Mouse (Mus musculus) heart, postnatal 36 days (tissue): Measurements from ENCODE around the gene Otud7b. TPM values are rescaled to one million over a fixed set of nuclear protein-coding genes. Genes with fewer than 3 reads are reported as not detected.
A peak's percentile ranks its signal among the peaks of the same experiment; 100 is the strongest.

Experiments used
- DNase-seq, 2 experiments: peaks; one replicate each; pipeline ENCODE4 v3.0.0; 2021 to 2022
- intact Hi-C: fragments of 180-260 bp; cut with DNase I; formaldehyde crosslinking; loops from one replicate; pipeline ENCODE4 v1.15.1; 2025
- total RNA-seq, 2 experiments: library from RNA; stranded (reverse); gene quantifications; 2 replicates each; pipeline ENCODE4 v1.2.3; 2021

The Otud7b gene
- 10 to 100 TPM; 56.7 to 67.6 TPM for total RNA-seq

DNA sequence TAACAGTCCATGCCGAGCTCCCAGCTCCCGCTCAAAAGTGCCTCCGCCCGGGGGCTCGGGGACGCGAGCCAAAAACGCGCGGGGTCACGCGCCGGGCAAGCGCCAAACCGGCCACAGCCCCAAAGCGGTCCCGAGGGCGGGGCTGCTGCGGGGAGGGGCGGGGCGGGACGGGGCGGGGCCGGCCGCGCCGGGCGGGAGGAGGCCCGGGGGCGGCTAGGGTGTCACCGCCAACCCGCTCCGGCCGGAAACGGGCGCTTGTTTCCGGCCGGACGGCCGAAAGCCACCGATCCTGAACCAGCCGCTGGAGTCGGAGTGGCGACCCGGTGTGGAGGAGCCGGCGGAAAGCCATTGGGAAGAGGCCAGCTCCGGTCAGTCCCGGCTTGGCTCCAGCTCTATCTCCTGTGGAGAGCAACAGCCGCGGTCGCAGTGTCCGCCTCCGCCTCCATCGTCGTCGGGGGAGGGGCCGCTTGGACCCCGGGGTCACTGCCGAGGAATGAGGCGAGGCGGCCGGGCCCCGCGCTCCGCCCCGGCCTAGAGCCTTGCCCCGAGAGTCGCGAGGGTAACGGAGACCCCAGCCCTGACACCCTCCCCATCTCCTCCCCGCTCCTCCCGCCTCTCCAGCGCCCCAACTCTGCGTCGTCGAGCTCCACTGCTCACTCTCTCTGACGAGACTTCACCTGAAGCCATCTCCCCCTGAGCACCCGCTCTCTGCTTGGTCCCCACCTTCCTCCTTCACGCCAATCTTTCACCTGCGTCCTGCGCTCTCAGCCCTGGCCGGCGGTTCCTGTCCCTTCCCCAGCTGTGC, at the start of gene Otud7b:
TSS of gene Otud7b (plus strand) at position 267 of the 805 bp plus-strand sequence.
- intact Hi-C loops = loop anchor here (2.0 kb wide), 1 partner anchor 46 kb away; the partner anchor contains the start of gene Vps45
- DNase-seq = peak; percentile 81 to 88

DNA sequence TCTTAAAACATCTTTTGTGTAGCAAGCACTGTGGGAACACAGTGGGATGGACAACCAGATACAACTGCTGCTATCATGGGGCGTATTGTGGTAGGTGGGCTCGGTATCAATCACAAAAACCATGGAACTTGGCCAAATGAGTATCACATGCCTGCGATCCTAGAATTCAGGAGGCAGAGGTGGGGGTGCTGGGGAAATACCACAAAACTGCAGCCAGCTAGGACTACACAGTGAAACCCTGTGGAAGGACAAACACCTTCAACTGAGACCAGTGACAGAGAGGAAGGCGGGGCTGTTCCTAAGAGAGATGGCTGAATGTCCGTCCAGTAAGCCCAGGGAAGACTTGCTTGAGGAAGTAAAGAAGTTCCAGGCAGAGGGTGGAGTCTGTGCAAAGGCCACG, 49.0 kb upstream of the Otud7b start:
- no peak for DNase-seq
- intact Hi-C loops = no loop called here

DNA sequence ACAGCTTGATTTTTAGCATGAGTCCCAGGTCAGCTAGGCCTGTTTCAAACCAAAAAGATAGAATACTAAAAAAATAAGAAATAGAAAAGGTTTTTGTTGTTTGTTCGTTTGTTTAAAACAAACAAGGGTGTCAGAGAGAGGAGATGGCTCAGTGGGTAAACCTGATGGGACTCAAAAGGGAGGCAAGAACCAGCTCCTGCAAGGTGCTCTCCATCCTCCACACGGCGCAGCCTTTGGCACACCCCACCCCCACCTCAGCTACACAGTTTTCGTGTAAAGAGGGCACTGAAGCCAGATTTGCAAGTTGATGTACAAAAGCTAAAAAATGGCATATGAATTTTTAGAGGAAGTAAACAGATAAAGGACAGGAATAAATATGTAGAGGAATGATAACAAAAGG, 48.3 kb upstream of the Otud7b start:
- intact Hi-C loops = no loop called here

DNA sequence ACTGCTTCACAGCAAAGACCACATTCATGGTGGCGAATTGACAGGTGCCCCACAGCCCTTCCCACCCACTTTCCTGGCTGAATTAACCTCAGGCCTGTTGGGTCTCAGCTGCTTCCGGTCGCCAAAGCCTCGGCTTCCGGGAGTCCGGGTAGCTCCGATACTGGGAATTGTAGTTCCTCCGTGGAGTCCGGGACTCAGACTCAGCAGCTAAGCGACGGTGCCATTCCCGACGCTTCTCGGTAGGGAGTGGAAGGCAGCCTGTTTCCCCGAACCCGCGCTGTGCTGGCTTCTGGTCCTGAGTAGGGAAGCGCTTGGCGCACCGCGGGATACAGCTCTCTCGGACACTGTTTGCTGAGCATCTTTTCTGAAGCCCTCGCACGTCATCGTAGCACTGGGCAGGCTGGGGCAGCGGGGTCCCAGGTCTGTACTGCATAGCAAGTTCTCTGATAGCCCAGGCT, 46.6 kb upstream of the Otud7b start:
- DNase-seq = peak; percentile 86 to 88
- intact Hi-C loops = loop anchor here (2.0 kb wide), 1 partner anchor 47 kb away; the partner anchor contains the start of gene Otud7b

More for the DNA sequence above, 48.3 kb upstream of the Otud7b start:
- no peak for DNase-seq

GRCm38 (mm10) chr3:96058231-96058896, 46.0 kb upstream of the Otud7b start, which contains the start of gene Vps45:
Gene Vps45, minus strand, starts transcription at chr3:96058466.
- peak; percentile 69 to 70 for DNase-seq
- intact Hi-C loops = loop anchor here (2.0 kb wide), 1 partner anchor 46 kb away; the partner anchor contains the start of gene Otud7b

DNA sequence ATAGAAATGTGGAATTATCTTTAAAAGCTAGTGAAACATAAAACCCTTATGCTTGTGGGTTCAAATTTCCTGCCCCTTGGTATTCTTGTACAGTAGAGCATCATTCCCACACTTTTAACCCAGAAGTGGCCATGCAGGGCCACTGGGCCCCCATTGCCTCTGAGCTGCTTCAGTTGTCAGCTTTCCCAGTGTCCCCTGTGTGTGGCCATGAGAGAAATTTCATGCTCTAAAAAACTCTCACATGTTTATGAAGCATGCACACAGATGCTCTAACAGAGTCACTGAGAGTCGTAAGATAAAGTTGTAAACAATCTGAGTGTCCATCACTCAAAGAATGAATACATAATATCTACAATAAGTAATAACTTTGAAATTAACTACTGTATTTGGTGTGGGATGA, 44.2 kb upstream of the Otud7b start:
- intact Hi-C loops = no loop called here
- no peak for DNase-seq

- intact Hi-C loops = no loop called here
- no peak for DNase-seq
Measured at GRCm38 (mm10) chr3:96063299-96063698, 41.0 kb upstream of the Otud7b start.

- intact Hi-C loops = no loop called here
- DNase-seq = no peak
Measured at GRCm38 (mm10) chr3:96064217-96064616, 40.1 kb upstream of the Otud7b start.

DNA sequence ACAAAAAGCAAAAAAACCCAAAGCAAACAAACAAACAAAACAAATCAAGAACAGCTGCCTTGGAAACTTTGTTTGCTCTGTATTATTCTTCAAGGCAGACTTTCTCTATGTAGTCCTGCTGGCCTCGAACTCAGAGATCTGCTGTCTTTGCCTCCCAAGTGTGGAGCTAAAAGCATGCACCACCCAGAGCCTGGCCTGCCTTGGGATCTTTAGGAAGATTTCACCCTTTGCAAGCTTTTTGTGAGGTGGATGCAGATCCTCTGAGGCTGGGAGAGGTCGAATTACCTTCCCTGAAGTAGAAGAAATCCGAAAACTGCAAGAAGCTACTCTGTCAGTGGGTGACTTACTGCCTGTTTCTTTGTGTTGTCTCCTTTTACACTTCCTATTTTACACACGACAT, 39.2 kb upstream of the Otud7b start:
- intact Hi-C loops = loop anchor here (5.0 kb wide), 1 partner anchor 152 kb away; the partner anchor contains the start of genes Bola1 and Hist2h2ab
- DNase-seq = no peak

- peak; percentile 41 to 57 for DNase-seq
Measured at GRCm38 (mm10) chr3:96065754-96066375, 38.5 kb upstream of the Otud7b start.

GRCm38 (mm10) chr3:96066741-96067140, 37.6 kb upstream of the Otud7b start:
- intact Hi-C loops = loop anchor here (1.0 to 5.0 kb wide), 2 partner anchors 82 to 151 kb away; partner anchors contain the start of genes Bola1 and Hist2h2ab

More at GRCm38 (mm10) chr3:96065754-96066375, 38.5 kb upstream of the Otud7b start:
- intact Hi-C loops = loop anchor here (1.0 to 5.0 kb wide), 2 partner anchors 82 to 151 kb away; partner anchors contain the start of genes Bola1 and Hist2h2ab

GRCm38 (mm10) chr3:96069046-96069445, 35.3 kb upstream of the Otud7b start:
- no peak for DNase-seq
- intact Hi-C loops = loop anchor here (5.0 kb wide), 1 partner anchor 148 kb away; the partner anchor contains the start of genes Bola1 and Hist2h2ab

More at GRCm38 (mm10) chr3:96066741-96067140, 37.6 kb upstream of the Otud7b start:
- no peak for DNase-seq

GRCm38 (mm10) chr3:96069542-96069941, 34.8 kb upstream of the Otud7b start:
- no peak for DNase-seq
- intact Hi-C loops = loop anchor here (5.0 kb wide), 1 partner anchor 148 kb away; the partner anchor contains the start of genes Bola1 and Hist2h2ab

DNA sequence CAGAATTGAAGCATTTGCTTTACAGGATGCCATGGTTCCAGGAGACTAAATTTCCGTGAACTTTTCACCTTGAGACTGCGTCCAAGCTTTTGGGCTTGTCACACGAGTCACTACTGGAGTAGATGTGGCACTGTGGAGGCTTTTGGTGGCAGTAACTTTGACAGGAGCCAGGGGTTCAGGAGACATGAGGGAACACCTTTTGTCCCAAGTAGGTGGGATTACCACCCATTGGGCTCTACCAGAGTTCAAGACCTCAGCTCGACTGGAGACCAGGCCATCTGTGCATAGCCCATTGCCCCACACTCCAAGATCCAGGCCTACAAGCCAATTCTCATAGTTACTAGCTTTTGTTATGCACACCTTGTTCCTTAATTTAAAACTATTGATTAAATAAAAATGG, 34.1 kb upstream of the Otud7b start:
- intact Hi-C loops = no loop called here
- DNase-seq = no peak

DNA sequence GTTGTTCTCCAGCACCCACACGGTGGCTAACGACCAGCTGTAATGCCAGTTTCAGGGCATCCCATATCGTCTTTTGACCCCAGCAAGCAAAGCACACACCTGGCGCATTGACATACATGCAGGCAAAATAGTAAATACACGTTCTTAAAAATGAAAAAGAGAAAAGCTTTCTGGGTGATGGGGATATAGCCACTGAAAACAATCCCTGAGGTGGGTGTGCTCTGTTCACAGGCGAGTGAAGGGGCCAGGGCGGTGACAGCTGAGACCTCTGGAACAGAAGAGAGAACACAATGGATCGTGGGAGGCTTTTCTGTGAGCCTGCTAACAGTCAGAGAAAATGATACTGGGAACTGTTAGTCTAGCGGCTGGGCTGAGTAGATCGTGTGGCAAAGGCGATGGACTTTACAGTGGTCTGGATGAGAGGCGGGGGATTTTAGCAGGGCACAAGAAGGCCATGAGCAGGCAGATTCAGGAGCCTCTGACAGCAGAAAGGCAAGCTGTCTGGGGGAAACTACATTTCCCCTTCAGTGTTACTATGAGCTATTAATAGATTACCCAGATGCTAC, 31.3 kb upstream of the Otud7b start:
- intact Hi-C loops = no loop called here
- no peak for DNase-seq

DNA sequence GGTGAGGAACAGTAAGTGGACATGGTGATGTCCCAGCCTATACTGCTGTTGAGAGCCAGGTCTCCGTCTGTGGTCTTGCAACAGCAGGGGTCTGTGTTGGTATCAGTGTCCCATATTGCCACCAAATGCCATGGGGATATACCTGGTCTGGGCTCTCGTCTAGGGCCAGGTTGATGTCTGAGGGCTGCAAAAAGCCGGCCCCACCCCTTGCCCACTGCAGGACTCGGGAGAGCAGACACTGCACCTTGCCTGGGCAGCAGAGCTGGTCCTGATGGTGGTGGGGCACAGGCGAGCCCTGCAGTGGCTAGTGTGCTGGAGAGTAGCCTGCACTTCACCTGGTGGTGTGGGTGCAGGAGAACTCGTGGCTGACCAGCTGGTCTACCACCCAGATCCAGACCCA, 26.3 kb upstream of the Otud7b start:
- DNase-seq = no peak
- intact Hi-C loops = no loop called here

DNA sequence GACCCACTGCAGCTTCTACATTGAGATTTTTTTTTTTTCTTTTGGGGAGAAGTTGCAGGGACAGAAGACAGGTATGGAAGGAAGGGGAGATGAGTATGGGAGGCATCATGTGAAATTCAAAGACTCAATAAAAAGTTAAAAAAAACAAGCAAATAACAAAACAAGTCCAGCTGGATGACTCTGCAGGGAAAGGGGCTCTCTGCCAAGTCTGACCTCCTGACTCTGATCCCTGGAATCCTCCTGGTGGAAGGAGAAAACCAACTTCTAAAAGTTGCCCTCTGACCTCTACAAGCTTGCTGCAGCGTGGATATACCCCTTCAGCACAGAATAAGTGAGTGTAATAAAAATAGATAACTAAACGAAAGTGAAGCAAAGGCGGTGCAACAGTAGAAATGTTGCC, 25.6 kb upstream of the Otud7b start:
- intact Hi-C loops = no loop called here
- DNase-seq = no peak

GRCm38 (mm10) chr3:96081006-96081405, 23.3 kb upstream of the Otud7b start:
- DNase-seq = no peak
- intact Hi-C loops = no loop called here

GRCm38 (mm10) chr3:96081650-96082049, 22.7 kb upstream of the Otud7b start:
- no peak for DNase-seq
- intact Hi-C loops = no loop called here

DNA sequence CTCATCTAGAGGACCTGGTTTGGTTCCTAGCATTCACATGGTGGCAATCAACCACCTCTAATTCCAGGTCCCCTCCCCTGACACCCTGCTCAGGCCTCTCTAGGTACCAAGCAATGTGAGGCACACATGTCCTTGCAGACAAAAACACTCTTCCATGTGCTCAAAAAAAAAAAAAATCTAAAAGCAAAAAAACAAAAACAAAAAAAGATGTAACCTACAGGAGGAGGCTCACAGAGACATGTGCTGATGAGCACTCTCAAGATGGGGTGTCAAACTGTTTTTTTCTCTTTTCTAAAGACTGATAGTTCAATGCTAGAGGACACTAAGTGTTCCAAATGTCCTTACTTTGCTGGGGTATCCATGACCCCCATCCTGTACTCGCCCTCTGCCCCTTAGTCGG, 22.2 kb upstream of the Otud7b start:
- DNase-seq = no peak
- intact Hi-C loops = no loop called here
